Mouse (Mus musculus): ENCODE data around the gene Ptrhd1.
"Not testable (repeated sequence)": the region's sequence is repeated elsewhere in the genome, so short reads cannot be mapped to it uniquely, and the experiment has no call there.

The Ptrhd1 gene

DNA sequence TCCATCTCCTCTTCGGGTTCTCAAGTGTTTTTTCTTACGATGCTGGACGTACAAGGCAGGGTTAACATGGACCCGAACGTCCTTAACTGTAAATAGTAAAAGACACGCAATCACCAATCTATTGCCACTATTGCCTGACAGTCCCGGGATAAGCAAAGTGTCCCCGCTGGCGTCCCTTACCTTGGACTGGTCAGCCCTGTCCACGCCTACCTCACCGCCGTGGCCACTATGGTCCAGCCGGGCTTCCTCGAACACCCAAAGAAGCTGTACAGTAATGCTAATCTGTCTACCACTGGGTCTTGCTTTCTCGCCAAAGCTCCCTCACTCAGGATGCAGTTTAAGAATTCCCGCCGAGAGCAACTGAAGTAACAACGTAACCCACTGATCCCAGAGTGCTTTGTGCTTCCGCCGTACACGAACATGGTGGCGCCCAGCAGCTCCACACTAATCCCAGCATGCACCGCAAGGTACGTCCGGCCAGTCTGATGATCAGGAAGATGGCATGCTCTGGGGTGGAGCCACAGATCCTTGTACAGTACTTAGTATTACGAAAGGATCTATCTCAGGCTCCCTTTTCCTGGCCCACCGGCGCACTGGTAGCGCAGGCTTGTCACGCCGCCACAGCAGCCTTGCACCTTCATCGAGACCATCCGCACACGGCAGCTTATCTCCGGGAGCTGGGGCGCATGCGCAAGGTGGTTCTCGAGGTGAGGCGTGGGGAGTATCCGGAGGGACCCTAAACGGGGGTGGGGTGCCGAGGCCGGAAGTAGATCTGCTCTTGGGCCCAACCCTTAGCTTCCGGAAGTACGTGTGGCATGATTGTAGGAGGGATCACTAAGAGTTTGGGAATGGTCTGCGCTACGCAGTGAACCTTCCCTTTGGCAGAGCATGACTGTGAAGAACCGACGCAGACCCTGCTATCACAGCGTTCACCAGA lies at the start of gene Ptrhd1, which contains the start of gene Cenpo:
TSS of gene Ptrhd1 (plus strand) at position 456 of the 937 bp plus-strand sequence.
TSS of gene Cenpo (minus strand) at position 723 of the 937 bp plus-strand sequence.
- in situ Hi-C loops (cut with MboI; ENCODE audit: low sequenced_read_pairs), result no loop called here

DNA sequence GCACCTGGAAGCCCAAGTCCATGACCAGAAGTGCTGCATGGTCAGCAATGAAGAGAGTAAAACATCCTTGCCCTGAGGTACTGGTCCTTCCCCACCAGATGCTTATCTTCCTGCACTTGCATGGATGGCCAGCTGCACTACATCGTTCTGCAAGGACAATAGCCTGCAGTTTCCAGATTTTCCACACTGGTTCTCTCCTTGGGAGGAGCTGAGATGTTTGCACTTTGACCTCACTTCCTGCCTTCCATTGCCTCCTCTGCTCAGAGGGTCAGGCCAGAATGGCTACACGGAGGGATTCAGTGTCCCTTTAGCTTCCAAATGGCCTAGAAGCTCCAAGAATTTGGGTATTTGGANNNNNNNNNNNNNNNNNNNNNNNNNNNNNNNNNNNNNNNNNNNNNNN lies 49.2 kb upstream of the Ptrhd1 start:
- in situ Hi-C loops (cut with MboI; ENCODE audit: low sequenced_read_pairs), result no loop called here

- in situ Hi-C loops (cut with MboI; ENCODE audit: low sequenced_read_pairs), result no loop called here
Measured at GRCm38 (mm10) chr12:4188171-4189059, 45.4 kb upstream of the Ptrhd1 start.

GRCm38 (mm10) chr12:4189060-4189447 lies 44.8 kb upstream of the Ptrhd1 start:
- in situ Hi-C loops (cut with MboI; ENCODE audit: low sequenced_read_pairs), result no loop called here

GRCm38 (mm10) chr12:4192514-4192913 lies 41.3 kb upstream of the Ptrhd1 start:
- in situ Hi-C loops (cut with MboI; ENCODE audit: low sequenced_read_pairs), result no loop called here

- in situ Hi-C loops (cut with MboI; ENCODE audit: low sequenced_read_pairs), result no loop called here
Measured at GRCm38 (mm10) chr12:4193025-4193740, 40.6 kb upstream of the Ptrhd1 start.

- in situ Hi-C loops (cut with MboI; ENCODE audit: low sequenced_read_pairs), result no loop called here
Measured at GRCm38 (mm10) chr12:4194643-4195042, 39.2 kb upstream of the Ptrhd1 start.

DNA sequence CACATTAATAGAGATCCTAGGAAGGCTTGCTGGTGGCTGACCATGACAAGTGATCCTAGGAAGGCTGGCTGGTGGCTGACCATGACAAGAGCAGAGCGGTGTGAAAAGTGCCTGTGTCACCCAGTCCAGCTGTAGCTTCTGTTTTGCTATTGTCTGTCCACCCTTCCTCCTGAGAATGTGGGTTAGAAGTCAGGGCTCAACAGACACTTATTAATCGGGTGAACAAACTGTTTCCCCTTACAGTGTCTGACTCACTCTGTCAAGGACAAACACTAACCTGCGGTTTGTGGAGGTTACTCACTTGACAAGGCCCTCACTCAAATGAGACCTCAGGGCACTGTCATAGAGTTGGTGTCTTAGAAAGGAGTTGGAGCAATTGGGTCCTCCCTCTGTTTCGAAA lies 35.1 kb upstream of the Ptrhd1 start:
- in situ Hi-C loops (cut with MboI; ENCODE audit: low sequenced_read_pairs), result no loop called here

- in situ Hi-C loops (cut with MboI; ENCODE audit: low sequenced_read_pairs), result no loop called here
Measured at GRCm38 (mm10) chr12:4199271-4199670, 34.6 kb upstream of the Ptrhd1 start.

DNA sequence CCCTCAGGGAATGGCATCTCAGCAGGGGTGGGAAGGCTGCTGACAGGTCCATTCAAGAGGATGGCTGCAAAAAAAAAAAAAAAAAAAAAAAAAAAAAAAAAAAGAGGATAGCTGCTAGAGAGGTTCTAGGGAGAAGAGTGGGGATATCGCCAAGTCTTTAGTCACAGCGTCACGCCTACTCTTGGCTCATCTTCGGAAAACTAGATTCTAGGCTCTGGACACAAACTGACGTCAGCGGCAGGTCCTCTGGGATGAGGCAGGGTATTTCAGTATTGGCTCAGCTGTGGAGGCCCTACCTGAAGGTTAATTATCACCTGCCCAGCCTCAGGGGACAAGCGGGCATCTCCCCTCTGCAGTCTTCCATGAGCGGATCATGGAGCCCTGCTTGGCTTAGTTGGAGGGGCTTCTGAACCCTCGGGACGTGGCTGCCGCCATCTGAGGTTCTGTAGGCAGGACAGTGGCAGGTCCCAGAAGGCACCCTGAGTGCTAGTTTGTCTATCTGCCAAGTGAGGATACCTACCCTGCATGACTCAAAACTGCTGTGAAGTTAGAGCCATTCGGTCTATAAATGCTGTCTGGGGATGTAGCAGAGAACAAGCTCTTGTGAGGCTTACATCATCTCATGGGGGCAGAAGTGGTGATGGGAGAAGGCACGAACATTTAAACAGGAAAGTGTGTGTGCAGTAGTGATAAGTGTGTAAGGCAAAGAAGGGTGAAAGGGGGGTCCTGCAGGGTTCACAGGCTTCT lies 32.2 kb upstream of the Ptrhd1 start:
- in situ Hi-C loops (cut with MboI; ENCODE audit: low sequenced_read_pairs), result no loop called here

GRCm38 (mm10) chr12:4202206-4202605 lies 31.6 kb upstream of the Ptrhd1 start:
- in situ Hi-C loops (cut with MboI; ENCODE audit: low sequenced_read_pairs), result no loop called here

- in situ Hi-C loops (cut with MboI; ENCODE audit: low sequenced_read_pairs), result no loop called here
Measured at GRCm38 (mm10) chr12:4206106-4206505, 27.7 kb upstream of the Ptrhd1 start.

DNA sequence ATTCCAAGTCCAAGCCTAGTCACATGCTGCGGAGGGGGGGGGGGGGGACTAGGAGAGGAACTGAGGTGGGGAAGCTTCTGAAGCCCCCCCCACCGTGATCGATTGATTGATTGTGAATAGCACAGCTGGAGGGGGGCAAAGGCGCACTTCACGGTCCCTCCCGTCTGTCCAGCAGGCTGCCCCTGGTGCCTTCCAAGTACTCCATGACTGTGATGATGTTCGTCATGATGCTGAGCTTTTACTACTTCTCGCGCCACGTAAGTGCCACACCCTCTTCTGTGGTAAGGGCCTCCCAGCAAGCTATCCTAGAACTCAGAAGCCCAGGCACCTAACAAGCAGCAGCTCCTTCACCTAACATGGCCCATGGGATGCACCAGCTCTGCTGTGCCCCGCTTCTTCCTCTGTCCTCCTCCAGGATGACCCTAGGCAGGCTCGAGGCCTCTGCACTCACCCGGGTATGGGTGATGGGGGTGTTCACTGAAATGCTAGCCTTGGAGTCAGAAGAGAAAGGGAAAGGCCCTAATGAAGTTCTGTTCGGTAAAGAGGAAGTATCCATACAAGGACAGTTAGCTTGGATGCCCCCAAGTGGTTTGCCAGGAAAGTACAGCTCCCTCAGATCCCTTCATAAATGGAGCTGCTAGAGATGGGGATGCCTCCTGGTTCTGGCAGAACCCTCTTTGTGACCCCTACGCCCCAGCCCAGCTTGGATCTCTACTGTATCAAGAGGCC lies 25.3 kb upstream of the Ptrhd1 start:
- in situ Hi-C loops (cut with MboI; ENCODE audit: low sequenced_read_pairs), result no loop called here

DNA sequence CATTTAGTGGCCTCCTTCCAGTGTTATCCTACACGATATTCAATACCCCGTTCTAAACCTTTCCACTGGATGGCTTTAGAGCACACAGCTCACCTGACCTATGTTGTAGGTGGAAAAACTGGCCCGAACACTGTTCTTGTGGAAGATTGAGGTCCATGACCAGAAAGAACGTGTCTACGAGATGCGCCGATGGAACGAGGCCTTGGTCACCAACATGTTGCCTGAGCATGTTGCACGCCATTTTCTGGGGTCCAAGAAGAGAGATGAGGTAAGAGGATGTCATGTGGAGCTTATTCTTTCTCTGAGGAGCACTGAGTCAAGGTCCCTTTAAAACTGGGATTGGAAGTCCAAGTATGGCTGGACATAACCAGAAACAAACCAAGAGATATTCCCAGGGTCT lies 24.6 kb upstream of the Ptrhd1 start:
- in situ Hi-C loops (cut with MboI; ENCODE audit: low sequenced_read_pairs), result no loop called here

DNA sequence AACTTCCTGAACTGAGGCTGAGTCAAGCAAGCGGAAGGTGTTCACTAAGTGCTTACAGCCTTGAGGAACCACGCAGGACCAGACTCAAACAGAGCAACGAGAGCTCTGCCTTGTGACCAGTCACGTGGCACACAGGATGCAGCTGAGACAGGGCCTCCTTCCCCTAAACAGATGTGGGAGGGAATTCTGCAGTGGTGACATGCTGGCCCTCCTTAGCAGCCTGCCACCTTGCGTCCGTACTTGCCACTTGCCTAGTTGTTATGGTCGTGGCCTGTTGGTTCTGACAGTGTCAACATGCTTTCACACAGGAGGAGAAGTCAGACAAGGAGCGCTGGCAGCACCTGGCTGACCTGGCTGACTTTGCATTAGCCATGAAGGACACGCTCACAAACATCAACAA lies 22.7 kb upstream of the Ptrhd1 start:
- in situ Hi-C loops (cut with MboI; ENCODE audit: low sequenced_read_pairs), result no loop called here

GRCm38 (mm10) chr12:4212908-4213307 lies 20.9 kb upstream of the Ptrhd1 start:
- in situ Hi-C loops (cut with MboI; ENCODE audit: low sequenced_read_pairs), result no loop called here

- in situ Hi-C loops (cut with MboI; ENCODE audit: low sequenced_read_pairs), result no loop called here
Measured at GRCm38 (mm10) chr12:4230156-4230555, 3.7 kb upstream of the Ptrhd1 start.

- in situ Hi-C loops (cut with MboI; ENCODE audit: low sequenced_read_pairs), result no loop called here
Measured at GRCm38 (mm10) chr12:4232777-4233176, 1.1 kb upstream of the Ptrhd1 start.

DNA sequence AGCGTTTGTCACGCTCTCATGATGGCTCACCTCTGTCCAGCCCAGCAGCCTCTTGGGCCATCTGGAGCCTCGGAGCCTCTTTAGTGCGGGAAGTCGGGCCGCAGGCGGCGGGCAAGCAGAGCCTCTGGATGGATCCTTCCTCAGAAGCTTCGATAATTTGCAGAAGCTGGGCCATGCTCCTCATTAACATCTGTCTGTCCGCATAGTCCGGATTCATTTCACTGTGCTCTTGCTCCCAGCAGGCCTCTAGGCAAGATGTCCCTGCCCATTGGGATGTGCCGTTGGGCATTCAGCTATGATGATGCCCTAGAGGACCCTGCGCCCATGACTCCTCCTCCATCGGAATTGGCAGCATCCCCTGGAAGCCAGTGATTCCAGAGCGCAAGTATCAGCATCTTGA lies 3.7 kb downstream of the Ptrhd1 start:
- in situ Hi-C loops (cut with MboI; ENCODE audit: low sequenced_read_pairs), result no loop called here

DNA sequence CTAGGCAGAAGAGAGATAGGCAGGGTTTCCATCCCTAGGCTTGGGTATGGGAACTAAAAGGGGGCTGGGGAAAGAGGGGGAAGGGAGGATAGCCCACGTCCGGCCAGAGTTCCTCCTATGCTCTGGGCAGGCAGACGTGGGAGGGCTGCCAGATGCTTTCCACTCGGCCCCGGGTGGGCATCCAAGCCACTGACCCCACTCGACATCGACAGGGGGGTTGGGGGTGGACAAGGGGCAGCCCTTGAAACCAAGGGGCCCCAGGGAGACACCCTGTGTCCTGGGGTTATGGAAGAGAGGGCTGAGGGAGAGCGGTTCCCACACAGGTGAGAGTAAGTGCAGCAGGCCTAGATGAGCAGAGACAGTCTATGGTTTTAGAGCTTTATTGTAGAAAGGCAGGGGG lies 6.5 kb downstream of the Ptrhd1 start:
- in situ Hi-C loops (cut with MboI; ENCODE audit: low sequenced_read_pairs), result not testable (repeated sequence)

All from CH12F3 (cell line).